Mouse (Mus musculus) forebrain, embryonic 16.5 days (tissue): ENCODE data around the gene Cdkn2aipnl. TPM values are rescaled to one million over a fixed set of nuclear protein-coding genes. Genes with fewer than 3 reads are reported as not detected.

Experiments
- ATAC-seq: fragments of 200-750 bp; cut with Nextera tagmentation; 2 replicates; pipeline ENCODE4 v1.8.0; 2017; ENCODE audit warnings: mild to moderate bottlenecking, moderate library complexity
- H3K27ac ChIP-seq: fragments of 300-500 bp; sonication (generic); 2 replicates; pipeline ENCODE4 v1.5.1; 2014; ENCODE audit warnings: low read length, control low read depth
- H3K27me3 ChIP-seq: fragments of 300-500 bp; sonication (generic); replicated peaks from 2 replicates; pipeline ENCODE4 v1.6.1; 2014; ENCODE audit warnings: low read length; ENCODE audit not compliant: control insufficient read depth, insufficient read depth
- H3K36me3 ChIP-seq: fragments of 300-500 bp; sonication (generic); 2 replicates; pipeline ENCODE4 v1.6.1; 2014; ENCODE audit not compliant: control insufficient read depth, insufficient read depth
- H3K4me1 ChIP-seq: fragments of 300-500 bp; sonication (generic); replicated peaks from 2 replicates; pipeline ENCODE4 v1.6.1; 2014; ENCODE audit warnings: low read length; ENCODE audit not compliant: control insufficient read depth, insufficient read depth
- H3K4me2 ChIP-seq: fragments of 300-500 bp; sonication (generic); 2 replicates; pipeline ENCODE4 v1.6.1; 2014; ENCODE audit warnings: mild to moderate bottlenecking, low read length, control low read depth
- H3K4me3 ChIP-seq: fragments of 300-500 bp; sonication (generic); replicated peaks from 2 replicates; pipeline ENCODE4 v1.5.1; 2014; ENCODE audit warnings: mild to moderate bottlenecking, low read length, control low read depth
- H3K9ac ChIP-seq: fragments of 300-500 bp; sonication (generic); replicated peaks from 2 replicates; pipeline ENCODE4 v1.6.1; 2014; ENCODE audit warnings: low read depth, low read length, control low read depth
- H3K9me3 ChIP-seq: fragments of 300-500 bp; sonication (generic); 2 replicates; pipeline ENCODE4 v1.6.1; 2016; ENCODE audit warnings: low read length; ENCODE audit not compliant: control insufficient read depth
- WGBS: fragments of 180-500 bp; shearing (Covaris S2); extraction: QIAGEN DNeasy Blood & Tissue Kit; methylation state at CpG from one replicate; pipeline ENCODE4 v1.1.7; 2014; 5-methylcytosine and 5-hydroxymethylcytosine counted together
- polyA plus RNA-seq: library from polyadenylated mRNA; unstranded; fragments of >200 nt; fragmentation: Nextera tagmentation; extraction: Ambion mirVana; gene quantifications from 2 replicates; pipeline ENCODE4 v1.2.1, GENCODE M21; 2015

The Cdkn2aipnl gene
- 119 TPM in 2 replicates for polyA plus RNA-seq

DNA sequence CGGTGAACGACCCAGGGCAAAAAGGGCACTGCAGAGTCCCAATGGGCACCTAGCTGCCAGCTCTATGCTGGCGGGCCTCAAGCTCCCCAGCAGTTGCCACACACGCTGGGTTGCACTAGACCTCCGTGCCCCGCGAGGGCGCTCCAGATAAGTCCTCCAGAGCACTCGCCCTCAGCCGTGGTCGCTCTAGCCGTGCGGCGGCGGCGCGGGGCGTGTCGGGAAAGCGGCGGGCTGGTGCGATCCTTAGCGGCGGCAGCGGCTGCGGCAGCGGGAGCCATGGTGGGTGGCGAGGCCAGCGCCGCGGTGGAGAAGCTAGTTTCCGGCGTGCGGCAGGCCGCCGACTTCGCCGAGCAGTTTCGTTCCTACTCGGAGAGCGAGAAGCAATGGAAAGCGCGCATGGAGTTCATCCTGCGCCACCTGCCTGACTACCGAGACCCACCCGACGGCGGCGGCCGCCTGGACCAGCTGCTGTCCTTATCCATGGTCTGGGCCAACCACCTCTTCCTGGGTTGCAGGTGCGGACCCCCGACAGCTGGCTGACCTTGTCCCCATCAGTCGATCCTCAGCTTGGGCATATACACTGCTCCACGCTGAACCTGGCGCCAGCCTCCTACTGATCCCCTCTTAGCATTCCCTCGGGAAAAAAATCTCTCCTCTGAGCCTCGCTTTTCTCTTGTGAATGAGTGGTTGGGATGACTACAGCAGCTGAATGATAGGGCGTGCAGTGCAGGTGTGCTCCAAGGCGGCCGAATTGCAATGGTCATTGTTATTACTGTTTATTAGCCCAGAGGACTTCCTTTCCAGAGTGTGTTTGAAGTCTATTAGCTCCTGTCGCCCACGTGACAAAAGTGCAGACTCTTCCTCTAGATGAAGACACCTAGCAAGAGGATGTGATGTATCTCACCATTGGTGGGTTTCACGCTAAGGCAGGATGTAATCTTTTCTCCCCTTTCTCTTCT lies at the start of gene Cdkn2aipnl:
Gene Cdkn2aipnl (plus strand): TSS at position 219 of the 959 bp plus-strand sequence.
- H3K4me1 ChIP-seq: peaks cover 11% of the 10 kb centered on the region
- 2% methylated on average over 63 of the region's 63 CpGs for WGBS
- H3K27ac ChIP-seq: peak within 1 kb of the TSS; percentile 62
- H3K36me3 ChIP-seq: peaks cover 16% of the 10 kb centered on the region
- peak; percentile 98 for ATAC-seq
- H3K27me3 ChIP-seq: no peaks in the 10 kb centered on the region
- peak within 1 kb of the TSS; percentile 80 for H3K9ac ChIP-seq
- peak within 1 kb of the TSS; percentile 71 for H3K4me3 ChIP-seq
- H3K4me2 ChIP-seq: peak within 1 kb of the TSS; percentile 81
- H3K9me3 ChIP-seq: no peaks in the 10 kb centered on the region

DNA sequence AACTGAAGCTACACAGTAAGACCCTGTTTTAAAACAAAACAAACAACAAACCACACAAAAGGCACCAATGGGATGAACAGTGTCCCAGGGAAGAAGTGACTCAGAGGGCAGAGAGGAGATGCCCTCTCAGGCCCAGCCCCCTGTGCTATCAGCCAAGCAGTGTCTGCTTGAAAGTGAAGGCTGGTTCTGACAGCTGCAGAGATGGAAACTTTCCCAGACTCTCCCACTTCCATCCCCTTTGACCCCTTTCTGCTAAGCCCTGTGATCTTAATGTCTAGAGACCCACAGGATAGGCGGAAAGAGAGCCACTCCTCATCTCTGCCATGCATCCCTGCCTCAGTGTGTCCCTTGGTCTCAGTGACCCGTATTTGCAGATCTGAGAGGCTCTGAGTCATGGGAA lies 49.5 kb upstream of the Cdkn2aipnl start:
- H3K9me3 ChIP-seq: no peaks in the 10 kb centered on the region
- H3K4me3 ChIP-seq: no peak overlapping the region
- H3K27me3 ChIP-seq: no peaks in the 10 kb centered on the region
- no peaks in the 10 kb centered on the region for H3K36me3 ChIP-seq
- no peak overlapping the region for H3K9ac ChIP-seq
- H3K4me1 ChIP-seq: peaks cover 12% of the 10 kb centered on the region
- H3K4me2 ChIP-seq: no peak overlapping the region
- no peak overlapping the region for H3K27ac ChIP-seq
- whole genome bisulfite sequencing: 79% methylated on average over 2 of the region's 2 CpGs
- ATAC-seq: no peak

DNA sequence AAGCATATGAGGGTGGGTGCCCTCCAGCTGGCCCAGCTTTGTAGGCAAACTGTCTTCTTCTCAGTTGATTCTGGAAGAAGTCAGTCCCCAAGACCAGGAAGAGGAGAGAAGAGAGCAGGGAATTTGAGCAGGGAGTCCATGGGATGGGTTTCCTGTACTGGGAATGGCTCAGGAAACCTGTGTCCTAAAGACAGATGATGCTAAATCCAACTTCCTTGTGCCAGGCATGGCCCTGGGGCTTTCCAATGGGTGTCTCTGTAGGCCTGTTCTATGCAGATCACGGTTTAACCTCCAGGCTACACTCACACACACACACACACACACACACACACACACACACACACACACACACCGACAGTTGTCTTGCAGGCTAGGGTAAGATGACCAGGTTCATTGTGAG lies 48.9 kb upstream of the Cdkn2aipnl start:
- Histone ChIP-seq H3K9me3 (no peaks in the 10 kb centered on the region), H3K36me3 (no peaks in the 10 kb centered on the region), H3K27me3 (no peaks in the 10 kb centered on the region), H3K4me2 (no peak overlapping the region), H3K27ac (no peak overlapping the region), H3K4me1 (peaks cover 12% of the 10 kb centered on the region), H3K9ac (no peak overlapping the region), H3K4me3 (no peak overlapping the region)
- no peak for ATAC-seq
- WGBS: 100% methylated on average over 2 of the region's 2 CpGs

GRCm38 (mm10) chr11:51921355-51922125 lies 45.9 kb upstream of the Cdkn2aipnl start:
- Histone ChIP-seq H3K9me3 (no peaks in the 10 kb centered on the region), H3K9ac (no peak overlapping the region), H3K4me1 (peaks cover 4% of the 10 kb centered on the region), H3K36me3 (no peaks in the 10 kb centered on the region), H3K4me2 (no peak overlapping the region), H3K27ac (no peak overlapping the region), H3K4me3 (no peak overlapping the region), H3K27me3 (no peaks in the 10 kb centered on the region)
- no peak for ATAC-seq
- WGBS: 82% methylated on average over 8 of the region's 8 CpGs

- WGBS: 65% methylated on average over 3 of the region's 3 CpGs
- no peaks in the 10 kb centered on the region for H3K27me3 ChIP-seq
Measured at GRCm38 (mm10) chr11:51922421-51922841, 45.0 kb upstream of the Cdkn2aipnl start.

GRCm38 (mm10) chr11:51925595-51925994 lies 41.9 kb upstream of the Cdkn2aipnl start:
- no peak overlapping the region for H3K4me3 ChIP-seq
- H3K27ac ChIP-seq: no peak overlapping the region
- no peaks in the 10 kb centered on the region for H3K9me3 ChIP-seq
- ATAC-seq: no peak
- no peaks in the 10 kb centered on the region for H3K4me1 ChIP-seq
- H3K4me2 ChIP-seq: no peak overlapping the region
- no peaks in the 10 kb centered on the region for H3K27me3 ChIP-seq
- WGBS: 82% methylated on average over 6 of the region's 6 CpGs
- H3K36me3 ChIP-seq: no peaks in the 10 kb centered on the region
- no peak overlapping the region for H3K9ac ChIP-seq

More at GRCm38 (mm10) chr11:51922421-51922841, 45.0 kb upstream of the Cdkn2aipnl start:
- Histone ChIP-seq H3K9ac (no peak overlapping the region), H3K4me2 (no peak overlapping the region), H3K9me3 (no peaks in the 10 kb centered on the region), H3K4me3 (no peak overlapping the region), H3K27ac (no peak overlapping the region), H3K36me3 (no peaks in the 10 kb centered on the region), H3K4me1 (no peaks in the 10 kb centered on the region)
- ATAC-seq: no peak

DNA sequence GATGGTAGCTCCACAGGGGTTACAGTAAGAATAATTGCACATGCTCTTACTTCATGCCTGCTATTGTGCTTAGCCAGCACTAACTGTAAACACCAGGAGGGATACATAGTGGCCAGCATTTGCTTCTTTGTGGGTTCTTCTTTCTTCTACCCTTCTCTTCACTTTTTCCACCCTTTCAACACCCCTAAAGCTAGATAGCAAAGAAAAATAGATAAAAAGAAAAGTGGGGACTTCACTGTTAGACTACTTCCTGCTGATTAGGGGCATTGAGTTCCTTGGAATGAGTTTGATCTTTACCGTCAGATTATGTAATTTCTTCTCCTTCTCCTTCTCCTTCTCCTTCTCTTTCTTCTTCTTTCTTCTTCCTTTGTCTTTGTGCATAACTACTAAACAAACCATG lies 41.1 kb upstream of the Cdkn2aipnl start:
- H3K9me3 ChIP-seq: no peaks in the 10 kb centered on the region
- H3K4me3 ChIP-seq: no peak overlapping the region
- H3K27ac ChIP-seq: no peak overlapping the region
- 91% methylated on average over 1 of the region's 1 CpGs for WGBS
- H3K27me3 ChIP-seq: no peaks in the 10 kb centered on the region
- H3K36me3 ChIP-seq: no peaks in the 10 kb centered on the region
- H3K9ac ChIP-seq: no peak overlapping the region
- H3K4me1 ChIP-seq: no peaks in the 10 kb centered on the region
- ATAC-seq: no peak
- no peak overlapping the region for H3K4me2 ChIP-seq

DNA sequence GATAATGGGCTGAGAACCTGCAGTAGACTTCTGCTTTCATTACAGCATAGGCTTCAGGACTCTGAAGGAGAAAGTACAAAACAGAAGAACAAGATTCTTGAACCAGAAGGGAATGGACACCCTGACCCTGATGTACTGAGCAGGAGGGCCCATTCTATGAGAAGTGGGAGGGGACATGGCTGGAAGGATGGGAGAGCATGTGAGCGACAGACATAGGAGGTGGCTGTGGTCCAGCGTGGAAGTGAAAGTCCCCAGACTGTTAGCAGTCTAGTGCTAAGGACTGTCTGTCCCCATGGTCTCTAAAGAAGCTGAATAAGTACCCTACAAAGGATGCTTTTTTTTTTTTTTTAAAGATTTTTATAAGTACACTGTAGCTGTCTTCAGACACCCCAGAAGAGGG lies 40.4 kb upstream of the Cdkn2aipnl start:
- Histone ChIP-seq H3K9ac (no peak overlapping the region), H3K9me3 (no peaks in the 10 kb centered on the region), H3K4me1 (no peaks in the 10 kb centered on the region), H3K27ac (no peak overlapping the region), H3K27me3 (no peaks in the 10 kb centered on the region), H3K36me3 (no peaks in the 10 kb centered on the region), H3K4me2 (no peak overlapping the region), H3K4me3 (no peak overlapping the region)
- ATAC-seq: no peak
- WGBS: 75% methylated on average over 2 of the region's 2 CpGs

GRCm38 (mm10) chr11:51931138-51931537 lies 36.3 kb upstream of the Cdkn2aipnl start:
- WGBS: 86% methylated on average over 1 of the region's 1 CpGs
- no peak for ATAC-seq
- no peaks in the 10 kb centered on the region for H3K9me3 ChIP-seq
- no peak overlapping the region for H3K4me3 ChIP-seq
- H3K9ac ChIP-seq: no peak overlapping the region
- H3K4me1 ChIP-seq: no peaks in the 10 kb centered on the region
- H3K27me3 ChIP-seq: no peaks in the 10 kb centered on the region
- H3K4me2 ChIP-seq: no peak overlapping the region
- no peaks in the 10 kb centered on the region for H3K36me3 ChIP-seq
- H3K27ac ChIP-seq: no peak overlapping the region
